Mouse (Mus musculus) urinary bladder, postnatal 36 days (tissue): Measurements from ENCODE around the gene Tmem54.

Experiments
- DNase-seq, 2 experiments: peaks; one replicate each; pipeline ENCODE4 v3.0.0; 2022; ENCODE audit warnings: low spot score in 2 of 2, mixed read lengths in 1 of 2

The Tmem54 gene

DNA sequence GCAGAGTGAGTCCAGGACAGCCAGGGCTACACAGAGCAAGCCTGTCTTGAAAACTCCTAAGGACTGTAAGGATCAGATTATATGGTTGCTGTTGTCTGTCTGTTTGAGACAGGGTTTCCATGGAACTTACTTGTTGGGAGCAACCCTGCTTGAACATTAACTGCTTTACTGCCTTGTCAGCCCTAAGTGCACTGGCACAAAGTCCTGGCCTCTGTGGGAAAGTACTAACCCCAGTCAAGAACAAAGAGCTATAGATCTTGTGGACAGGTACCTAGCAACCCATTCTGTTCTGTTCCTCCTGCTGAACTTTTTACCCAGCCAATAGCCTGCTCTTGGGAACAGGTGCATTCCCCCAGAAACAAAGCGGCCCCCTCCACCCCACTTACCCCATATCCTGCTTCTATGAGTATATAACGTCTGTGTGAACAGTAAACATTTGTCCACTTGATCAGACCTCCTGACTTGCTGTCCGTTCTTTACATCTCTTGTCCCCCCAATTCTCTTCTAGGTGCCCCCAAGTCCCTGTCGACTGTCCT is 46.0 kb downstream of the Tmem54 start:
- no peak for DNase-seq

DNA sequence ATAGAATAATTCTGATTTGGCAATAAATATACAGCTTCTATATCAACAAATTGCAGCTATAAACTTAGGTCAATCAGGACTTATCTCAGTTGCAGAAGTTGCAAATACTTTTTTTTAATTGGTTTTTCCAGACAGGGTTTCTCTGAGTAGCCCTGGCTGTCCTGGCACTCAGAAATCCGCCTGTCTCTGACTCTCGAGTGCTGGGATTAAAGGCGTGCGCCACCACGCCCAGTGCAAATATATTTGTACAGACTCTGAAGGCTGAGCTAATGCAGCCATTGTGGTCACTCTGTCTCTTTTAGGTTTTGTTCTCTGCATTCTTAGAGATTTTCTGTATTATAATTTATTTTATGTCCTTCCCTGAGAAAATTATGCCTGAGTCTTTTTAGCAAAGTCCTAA is 52.2 kb downstream of the Tmem54 start:
- DNase-seq = no peak

DNA sequence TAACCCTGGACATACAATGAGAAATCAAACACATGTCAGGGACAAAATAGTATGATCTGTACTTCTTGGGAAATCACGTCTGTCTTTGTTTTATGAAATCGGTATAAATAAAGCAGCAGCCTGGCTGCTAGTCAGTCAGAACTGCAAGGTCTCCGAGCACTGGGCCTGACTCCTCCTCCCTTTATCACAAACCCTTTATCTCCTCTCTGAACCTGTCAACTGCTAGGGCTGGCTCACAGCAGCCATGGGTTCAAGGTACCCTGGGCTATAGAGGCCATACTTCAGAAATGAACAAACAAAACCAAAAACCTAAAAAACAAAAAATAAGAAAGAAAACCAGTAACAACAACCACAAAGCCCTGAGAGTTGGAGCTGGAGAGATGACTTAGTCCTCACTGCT is 53.2 kb downstream of the Tmem54 start:
- no peak for DNase-seq

DNA sequence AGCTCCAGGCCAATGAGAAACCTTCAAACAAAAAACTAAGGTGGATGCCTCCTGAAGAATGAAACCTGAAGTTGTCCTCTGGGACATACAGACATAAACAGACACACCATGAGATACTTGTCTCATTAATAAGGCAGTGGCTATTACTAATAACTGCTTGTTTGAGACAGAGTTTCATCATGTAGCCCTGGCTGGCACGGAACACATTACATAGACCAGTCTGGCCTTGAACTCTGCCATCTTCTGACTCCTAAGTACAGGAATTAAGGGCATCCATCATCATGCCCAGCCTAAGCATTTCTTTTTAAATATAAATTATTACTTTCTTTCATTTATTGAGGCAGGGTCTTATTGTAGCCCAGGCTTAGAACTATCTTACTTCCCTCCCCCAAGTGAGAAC is 55.7 kb downstream of the Tmem54 start:
- no peak for DNase-seq
